Mouse (Mus musculus) WW6 (cell line): Measurements from ENCODE around the gene Borcs8.

ENCODE experiments used
- DNase-seq: peaks from one replicate; pipeline ENCODE4 v3.0.0-alpha.2; 2013; ENCODE audit warnings: low read depth, low spot score

The Borcs8 gene

GRCm38 (mm10) chr8:70179082-70179481, 39.8 kb downstream of the Borcs8 start:
- no peak for DNase-seq

- DNase-seq = no peak
These were observed 42.1 kb downstream of the Borcs8 start for GRCm38 (mm10) chr8:70181212-70181902.

- DNase-seq = no peak
These were observed 42.6 kb downstream of the Borcs8 start for GRCm38 (mm10) chr8:70181903-70182252.

GRCm38 (mm10) chr8:70183194-70183593, 43.9 kb downstream of the Borcs8 start:
- no peak for DNase-seq

- no peak for DNase-seq
These were observed 49.4 kb downstream of the Borcs8 start for GRCm38 (mm10) chr8:70188707-70189106.

- no peak for DNase-seq
These were observed 53.9 kb downstream of the Borcs8 start for GRCm38 (mm10) chr8:70193238-70193637.

- DNase-seq = no peak
These were observed 54.9 kb downstream of the Borcs8 start for GRCm38 (mm10) chr8:70194191-70194590.

GRCm38 (mm10) chr8:70195762-70196161, 56.5 kb downstream of the Borcs8 start:
- no peak for DNase-seq
